17 mouse cellular contexts compared by ENCODE assay signal in the genomic region with DNA sequence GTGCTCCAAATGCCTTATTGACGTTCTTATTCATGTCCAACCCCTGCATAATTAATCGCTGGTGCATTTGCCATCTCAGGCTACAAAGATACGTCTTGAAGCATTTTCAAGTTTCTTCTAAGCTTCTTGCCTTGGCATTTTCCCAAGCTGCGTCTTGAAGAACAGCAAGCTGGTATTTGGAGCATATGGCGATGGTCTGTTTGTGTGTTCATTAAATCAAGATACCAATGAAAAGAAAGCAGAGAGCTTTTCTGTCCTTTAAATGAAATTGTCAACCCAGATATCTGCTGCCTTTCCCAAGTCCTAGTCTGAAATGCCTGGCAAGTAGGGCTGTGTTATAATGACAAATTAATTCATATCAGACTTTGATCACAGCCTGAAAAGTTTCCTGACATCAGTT.
DNase-seq lines count a peak whose midpoint lies in the region; ATAC-seq and TF ChIP-seq lines count a peak whose summit lies in the region.
"Had no signal": no experiment of that assay in that cellular context is flagged by ENCODE, and none has a peak within 500 bp of the region (broad histone marks: within the 10 kb centered on the region; RNA-seq: fewer than 3 reads in every experiment).

No protein-coding gene starts in this region.

- TF ChIP-seq POLR2A in cerebellum, adult 2 months (IDR thresholded peaks at IDR 0.05; ENCODE audit: borderline replicate concordance, insufficient read depth, low read length) = no peak

- no peak for ATAC-seq in embryonic facial prominence, embryonic 15.5 days (ENCODE audit: insufficient number of reproducible peaks, low FRiP score, low TSS enrichment, low read depth)
- ATAC-seq: intestine, embryonic 15.5 days had no signal

- TF ChIP-seq CTCF in cerebellum, adult 2 months (IDR thresholded peaks at IDR 0.05; ENCODE audit: borderline replicate concordance, insufficient read depth, low read depth, low read length) = no peak

- H3K9ac ChIP-seq in embryonic facial prominence, embryonic 15.5 days = no peak overlapping the region
- H3K9ac ChIP-seq: intestine, embryonic 15.5 days; liver, embryonic 13.5 days had no signal

- 43% methylated on average over 5 of the region's 5 CpGs for WGBS in embryonic facial prominence, embryonic 15.5 days
- WGBS in cerebellum, adult 2 months = 33% methylated on average over 5 of the region's 5 CpGs

- no peak overlapping the region for H3K4me2 ChIP-seq in embryonic facial prominence, embryonic 15.5 days (replicated peaks)
- H3K4me2 ChIP-seq: intestine, embryonic 15.5 days; liver, embryonic 13.5 days had no signal

- H3K9me3 ChIP-seq in embryonic facial prominence, embryonic 15.5 days (replicated peaks) = no peaks in the 10 kb centered on the region
- H3K9me3 ChIP-seq: intestine, embryonic 15.5 days; limb, embryonic 10.5 days; liver, embryonic 13.5 days had no signal

- peak; percentile 51 for DNase-seq in layer of hippocampus, adult 11-12 months (ENCODE audit: low spot score)
- no peak for DNase-seq in layer of hippocampus, postnatal 25 days (ENCODE audit: extremely low spot score in 1 of 2, low spot score in 1 of 2)
- peak; percentile 25 for DNase-seq in MN1 (ENCODE audit: low spot score)
- DNase-seq in layer of hippocampus, adult 8-10 months (ENCODE audit: low spot score in 2 of 2) = peak; percentile 57 to 60
- DNase-seq in cerebellum, adult 2 months = no peak
- DNase-seq in spleen, postnatal 36 days (ENCODE audit: low spot score in 2 of 2) = no peak
- no peak for DNase-seq in cerebellum, adult 9-11 months
- DNase-seq: adrenal gland, postnatal 10 days; heart, postnatal 14 days; kidney, postnatal 14 days; liver, embryonic 13.5 days; lung, postnatal 10 days; thymus, adult 2 months had no signal

- H3K36me3 ChIP-seq in embryonic facial prominence, embryonic 15.5 days = no peaks in the 10 kb centered on the region
- H3K36me3 ChIP-seq: G1E; intestine, embryonic 15.5 days; limb, embryonic 10.5 days; liver, embryonic 13.5 days had no signal

- peak overlapping the region; percentile 12; the same call in 1 of the 2 replicates for H3K27ac ChIP-seq in embryonic facial prominence, embryonic 15.5 days (replicated peaks)
- H3K27ac ChIP-seq in cerebellum, adult 2 months (ENCODE audit: insufficient read depth, low read length) = no peak overlapping the region
- H3K27ac ChIP-seq: intestine, embryonic 15.5 days; limb, embryonic 10.5 days; liver, embryonic 13.5 days had no signal

- peaks cover 34% of the 10 kb centered on the region for H3K4me1 ChIP-seq in embryonic facial prominence, embryonic 15.5 days
- H3K4me1 ChIP-seq in cerebellum, adult 2 months (ENCODE audit: control insufficient read depth, insufficient read depth, low read length) = no peaks in the 10 kb centered on the region
- H3K4me1 ChIP-seq: intestine, embryonic 15.5 days; liver, embryonic 13.5 days had no signal

- no peaks in the 10 kb centered on the region for H3K27me3 ChIP-seq in embryonic facial prominence, embryonic 15.5 days
- no peaks in the 10 kb centered on the region for H3K27me3 ChIP-seq in cerebellum, adult 2 months (ENCODE audit: control insufficient read depth, insufficient read depth, low read length)
- H3K27me3 ChIP-seq: intestine, embryonic 15.5 days; liver, embryonic 13.5 days had no signal

- H3K4me3 ChIP-seq in embryonic facial prominence, embryonic 15.5 days (replicated peaks) = no peak overlapping the region
- no peak overlapping the region for H3K4me3 ChIP-seq in cerebellum, adult 2 months (replicated peaks; ENCODE audit: insufficient read depth, low read depth, low read length)
- H3K4me3 ChIP-seq: intestine, embryonic 15.5 days; limb, embryonic 10.5 days; liver, embryonic 13.5 days had no signal

Comparison
In these comparisons a context has a peak if more than half of its experiments do, and no peak if none do; other contexts are left out.
1. DNase-seq: peak in layer of hippocampus, adult 11-12 months (single experiment), MN1 (single experiment) and layer of hippocampus, adult 8-10 months (2 of 2); none in layer of hippocampus, postnatal 25 days (0 of 2), cerebellum, adult 2 months (0 of 2), spleen, postnatal 36 days (0 of 2) and cerebellum, adult 9-11 months (single experiment).